Mouse (Mus musculus): ENCODE data around the gene Map3k13.

DNA sequence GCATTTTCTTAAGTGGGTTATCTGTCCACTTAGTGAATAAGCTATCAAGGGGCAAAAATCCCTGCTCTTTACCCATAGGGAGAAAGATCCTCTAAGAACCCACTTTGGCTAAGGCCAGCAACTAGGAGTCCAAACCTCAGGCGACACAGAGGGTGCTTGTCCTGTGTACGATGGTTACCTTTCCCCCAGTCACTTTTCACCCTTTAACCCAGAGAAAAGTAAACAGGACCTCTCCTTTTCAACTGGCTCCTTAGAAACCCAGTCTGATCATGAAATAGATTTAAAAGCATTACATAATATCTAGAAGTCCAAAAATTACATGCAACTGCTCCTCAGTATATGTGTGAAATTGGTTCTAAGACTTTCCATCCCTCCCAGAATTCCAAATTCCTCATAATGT is 11.3 kb upstream of the Map3k13 start:
- no peak for TF ChIP-seq ZNF384 (IDR thresholded peaks at IDR 0.05; ENCODE audit: low read depth, low read length)
- TF ChIP-seq MAFK (IDR thresholded peaks at IDR 0.05; ENCODE audit: insufficient read depth, low read depth, low read length): no peak
